Mouse (Mus musculus) heart, postnatal 0 days (tissue): Measurements from ENCODE around the gene Gm42421.

ENCODE experiments used
- CTCF ChIP-seq: IDR thresholded peaks from 2 replicates; pipeline ENCODE4 v1.5.1; 2016; ENCODE audit warnings: antibody characterized with exemption, control low read depth, low read depth
- EP300 ChIP-seq: IDR thresholded peaks from 2 replicates; pipeline ENCODE4 v1.6.1; 2016; ENCODE audit warnings: antibody characterized with exemption, low read depth

DNA sequence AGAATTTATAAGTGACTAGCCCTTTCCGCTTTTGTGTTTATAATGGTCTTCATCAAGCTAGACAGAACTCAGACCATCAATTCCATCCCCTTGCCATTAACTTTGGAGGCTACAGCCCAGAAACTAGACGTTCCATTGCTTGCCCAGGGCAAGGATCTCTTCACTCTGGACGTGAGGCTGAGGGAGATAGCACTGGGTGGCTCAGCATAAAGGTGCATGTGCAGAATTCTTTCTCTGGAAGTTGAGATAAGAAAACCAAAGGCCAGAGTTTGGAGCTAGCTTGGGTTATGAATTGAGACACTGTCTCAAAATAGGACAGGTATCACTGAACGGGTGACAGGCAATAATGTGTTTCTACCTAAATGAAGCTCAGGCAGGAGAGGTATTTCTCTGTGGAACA, 24.2 kb upstream of the Gm42421 start:
- no peak for TF ChIP-seq CTCF
- TF ChIP-seq EP300 = no peak
